Mouse (Mus musculus): ENCODE results near the gene Ucp1. TPM values are rescaled to one million over a fixed set of nuclear protein-coding genes. Genes with fewer than 3 reads are reported as not detected.

Ucp1 gene
- not detected in 2 replicates for polyA plus RNA-seq (2015; fragmentation: Nextera tagmentation; extraction: Ambion mirVana)

GRCm38 (mm10) chr8:83290176-83290575, at the start of gene Ucp1:
TSS of gene Ucp1 (plus strand) at chr8:83290352.
- no peaks in the 10 kb centered on the region for H3K36me3 ChIP-seq
- H3K9me3 ChIP-seq = no peaks in the 10 kb centered on the region
- peaks cover 24% of the 10 kb centered on the region for H3K27me3 ChIP-seq
- peak within 1 kb of the TSS; percentile 58 for H3K9ac ChIP-seq
- no peak for ATAC-seq (ENCODE audit: insufficient number of reproducible peaks, insufficient read depth, low FRiP score, low TSS enrichment, low read depth)
- WGBS = 4% methylated on average over 20 of the region's 20 CpGs
- H3K4me3 ChIP-seq = peak within 1 kb of the TSS; percentile 36
- H3K4me2 ChIP-seq = peak within 1 kb of the TSS; percentile 71
- H3K27ac ChIP-seq = no peak within 1 kb of the TSS
- H3K4me1 ChIP-seq = peaks cover 4% of the 10 kb centered on the region

GRCm38 (mm10) chr8:83244151-83244550, 46.0 kb upstream of the Ucp1 start:
- no peak for ATAC-seq (ENCODE audit: insufficient number of reproducible peaks, insufficient read depth, low FRiP score, low TSS enrichment, low read depth)
- Histone ChIP-seq H3K9me3 (no peaks in the 10 kb centered on the region), H3K4me2 (no peak overlapping the region), H3K27me3 (no peaks in the 10 kb centered on the region), H3K36me3 (no peaks in the 10 kb centered on the region; the same call in 1 of the 2 replicates), H3K4me1 (no peaks in the 10 kb centered on the region), H3K27ac (no peak overlapping the region), H3K9ac (no peak overlapping the region), H3K4me3 (no peak overlapping the region)
- 92% methylated on average over 7 of the region's 7 CpGs for WGBS

GRCm38 (mm10) chr8:83250858-83251257, 39.3 kb upstream of the Ucp1 start:
- ATAC-seq (ENCODE audit: insufficient number of reproducible peaks, insufficient read depth, low FRiP score, low TSS enrichment, low read depth) = no peak
- Histone ChIP-seq H3K27ac (no peak overlapping the region), H3K4me3 (no peak overlapping the region), H3K9ac (no peak overlapping the region), H3K9me3 (no peaks in the 10 kb centered on the region), H3K27me3 (no peaks in the 10 kb centered on the region), H3K36me3 (peaks cover 8% of the 10 kb centered on the region; the same call in 1 of the 2 replicates), H3K4me2 (no peak overlapping the region), H3K4me1 (peaks cover 14% of the 10 kb centered on the region; the same call in 1 of the 2 replicates)
- WGBS = 76% methylated on average over 6 of the region's 6 CpGs

GRCm38 (mm10) chr8:83251362-83252246, 38.5 kb upstream of the Ucp1 start:
- no peaks in the 10 kb centered on the region for H3K9me3 ChIP-seq
- peak overlapping the region; percentile 62 for H3K27ac ChIP-seq
- 40% methylated on average over 14 of the region's 14 CpGs for WGBS
- H3K36me3 ChIP-seq = peaks cover 8% of the 10 kb centered on the region; the same call in 1 of the 2 replicates
- H3K4me1 ChIP-seq = peaks cover 14% of the 10 kb centered on the region; the same call in 1 of the 2 replicates
- no peak overlapping the region for H3K4me3 ChIP-seq
- no peak overlapping the region for H3K4me2 ChIP-seq
- no peak overlapping the region for H3K9ac ChIP-seq
- H3K27me3 ChIP-seq = no peaks in the 10 kb centered on the region
- no peak for ATAC-seq (ENCODE audit: insufficient number of reproducible peaks, insufficient read depth, low FRiP score, low TSS enrichment, low read depth)

- H3K4me2 ChIP-seq = no peak overlapping the region
- H3K4me1 ChIP-seq = peaks cover 14% of the 10 kb centered on the region; the same call in 1 of the 2 replicates
- no peaks in the 10 kb centered on the region for H3K9me3 ChIP-seq
- WGBS = 75% methylated on average over 5 of the region's 5 CpGs
- H3K27ac ChIP-seq = no peak overlapping the region
- H3K36me3 ChIP-seq = peaks cover 8% of the 10 kb centered on the region; the same call in 1 of the 2 replicates
- H3K4me3 ChIP-seq = no peak overlapping the region
- no peak for ATAC-seq (ENCODE audit: insufficient number of reproducible peaks, insufficient read depth, low FRiP score, low TSS enrichment, low read depth)
- no peaks in the 10 kb centered on the region for H3K27me3 ChIP-seq
- no peak overlapping the region for H3K9ac ChIP-seq
Measured at GRCm38 (mm10) chr8:83252791-83253190, 37.4 kb upstream of the Ucp1 start.

- H3K4me2 ChIP-seq = no peak overlapping the region
- H3K4me3 ChIP-seq = no peak overlapping the region
- peaks cover 3% of the 10 kb centered on the region; the same call in 1 of the 2 replicates for H3K4me1 ChIP-seq
- peaks cover 8% of the 10 kb centered on the region; the same call in 1 of the 2 replicates for H3K36me3 ChIP-seq
- H3K9me3 ChIP-seq = no peaks in the 10 kb centered on the region
- WGBS = 93% methylated on average over 5 of the region's 5 CpGs
- ATAC-seq (ENCODE audit: insufficient number of reproducible peaks, insufficient read depth, low FRiP score, low TSS enrichment, low read depth) = no peak
- no peaks in the 10 kb centered on the region for H3K27me3 ChIP-seq
- H3K9ac ChIP-seq = no peak overlapping the region
- H3K27ac ChIP-seq = no peak overlapping the region
Measured at GRCm38 (mm10) chr8:83257631-83258030, 32.5 kb upstream of the Ucp1 start.

GRCm38 (mm10) chr8:83260418-83261215, 29.5 kb upstream of the Ucp1 start:
- no peak overlapping the region for H3K27ac ChIP-seq
- no peaks in the 10 kb centered on the region for H3K9me3 ChIP-seq
- no peak overlapping the region for H3K4me2 ChIP-seq
- no peaks in the 10 kb centered on the region; the same call in 1 of the 2 replicates for H3K36me3 ChIP-seq
- H3K27me3 ChIP-seq = no peaks in the 10 kb centered on the region
- H3K9ac ChIP-seq = no peak overlapping the region
- H3K4me3 ChIP-seq = no peak overlapping the region
- H3K4me1 ChIP-seq = no peaks in the 10 kb centered on the region
- peak; percentile 80 for ATAC-seq (ENCODE audit: insufficient number of reproducible peaks, insufficient read depth, low FRiP score, low TSS enrichment, low read depth)
- 69% methylated on average over 16 of the region's 16 CpGs for WGBS

- Histone ChIP-seq H3K4me3 (no peak overlapping the region), H3K9ac (no peak overlapping the region), H3K27ac (no peak overlapping the region), H3K4me1 (no peaks in the 10 kb centered on the region), H3K4me2 (no peak overlapping the region), H3K36me3 (peaks cover 17% of the 10 kb centered on the region), H3K9me3 (no peaks in the 10 kb centered on the region), H3K27me3 (no peaks in the 10 kb centered on the region)
- ATAC-seq (ENCODE audit: insufficient number of reproducible peaks, insufficient read depth, low FRiP score, low TSS enrichment, low read depth) = peak; percentile 50; the same call in 1 of the 2 replicates
- 92% methylated on average over 14 of the region's 14 CpGs for WGBS
Measured at GRCm38 (mm10) chr8:83271172-83271571, 19.0 kb upstream of the Ucp1 start.

GRCm38 (mm10) chr8:83272464-83272863, 17.7 kb upstream of the Ucp1 start:
- H3K36me3 ChIP-seq = peaks cover 10% of the 10 kb centered on the region
- WGBS = 71% methylated on average over 10 of the region's 10 CpGs
- H3K27me3 ChIP-seq = no peaks in the 10 kb centered on the region
- H3K4me3 ChIP-seq = no peak overlapping the region
- no peak overlapping the region for H3K27ac ChIP-seq
- no peaks in the 10 kb centered on the region for H3K9me3 ChIP-seq
- no peaks in the 10 kb centered on the region for H3K4me1 ChIP-seq
- ATAC-seq (ENCODE audit: insufficient number of reproducible peaks, insufficient read depth, low FRiP score, low TSS enrichment, low read depth) = no peak
- no peak overlapping the region for H3K4me2 ChIP-seq
- H3K9ac ChIP-seq = no peak overlapping the region

GRCm38 (mm10) chr8:83274470-83274869, 15.7 kb upstream of the Ucp1 start:
- Histone ChIP-seq H3K4me2 (no peak overlapping the region), H3K36me3 (peaks cover 10% of the 10 kb centered on the region), H3K4me1 (no peaks in the 10 kb centered on the region), H3K27me3 (no peaks in the 10 kb centered on the region), H3K9me3 (no peaks in the 10 kb centered on the region), H3K4me3 (no peak overlapping the region), H3K9ac (no peak overlapping the region), H3K27ac (no peak overlapping the region)
- WGBS = 53% methylated on average over 11 of the region's 11 CpGs
- ATAC-seq (ENCODE audit: insufficient number of reproducible peaks, insufficient read depth, low FRiP score, low TSS enrichment, low read depth) = no peak

GRCm38 (mm10) chr8:83278431-83278830, 11.7 kb upstream of the Ucp1 start:
- WGBS = 80% methylated on average over 6 of the region's 6 CpGs
- H3K4me3 ChIP-seq = no peak overlapping the region
- no peaks in the 10 kb centered on the region for H3K9me3 ChIP-seq
- no peak overlapping the region for H3K4me2 ChIP-seq
- H3K27ac ChIP-seq = no peak overlapping the region
- H3K36me3 ChIP-seq = no peaks in the 10 kb centered on the region
- H3K9ac ChIP-seq = no peak overlapping the region
- H3K27me3 ChIP-seq = no peaks in the 10 kb centered on the region
- no peak for ATAC-seq (ENCODE audit: insufficient number of reproducible peaks, insufficient read depth, low FRiP score, low TSS enrichment, low read depth)
- no peaks in the 10 kb centered on the region for H3K4me1 ChIP-seq

Measured in embryonic facial prominence, embryonic 13.5 days (tissue).